Mouse (Mus musculus): ENCODE results near the gene B4gat1. TPM values are rescaled to one million over a fixed set of nuclear protein-coding genes. Genes with fewer than 3 reads are reported as not detected.
"Not testable (repeated sequence)": the region's sequence is repeated elsewhere in the genome, so short reads cannot be mapped to it uniquely, and the experiment has no call there.

B4gat1 gene
- polyA plus RNA-seq, 1 experiment from 2014 or later, result 35.4 TPM

GRCm38 (mm10) chr19:5082596-5082995 lies 44.0 kb downstream of the B4gat1 start:
- no peak overlapping the region for H3K4me3 ChIP-seq (ENCODE audit: low read depth, low read length)
- ATAC-seq (ENCODE audit: low FRiP score), result no peak
- no peak overlapping the region for H3K9ac ChIP-seq (ENCODE audit: low read depth, low read length)
- peaks cover 53% of the 10 kb centered on the region for H3K27me3 ChIP-seq (ENCODE audit: control insufficient read depth, insufficient read depth, low read length)
- H3K9me3 ChIP-seq (ENCODE audit: control insufficient read depth, low read length), result no peaks in the 10 kb centered on the region
- H3K4me2 ChIP-seq (replicated peaks; ENCODE audit: low read depth, low read length), result no peak overlapping the region
- 69% methylated on average over 24 of the region's 24 CpGs for WGBS
- H3K4me1 ChIP-seq (replicated peaks; ENCODE audit: control insufficient read depth, insufficient read depth, low read length), result peaks cover 7% of the 10 kb centered on the region
- no peaks in the 10 kb centered on the region for H3K36me3 ChIP-seq (ENCODE audit: control insufficient read depth, insufficient read depth, low read length)
- no peak for DNase-seq (ENCODE audit: low spot score)
- no peak overlapping the region for H3K27ac ChIP-seq (ENCODE audit: low read depth, low read length)

- Histone ChIP-seq H3K4me2 (replicated peaks; ENCODE audit: low read depth, low read length) (no peak overlapping the region), H3K9ac (ENCODE audit: low read depth, low read length) (no peak overlapping the region), H3K27ac (ENCODE audit: low read depth, low read length) (no peak overlapping the region), H3K27me3 (ENCODE audit: control insufficient read depth, insufficient read depth, low read length) (peaks cover 53% of the 10 kb centered on the region), H3K4me3 (ENCODE audit: low read depth, low read length) (peak overlapping the region; percentile 40), H3K36me3 (ENCODE audit: control insufficient read depth, insufficient read depth, low read length) (no peaks in the 10 kb centered on the region), H3K4me1 (replicated peaks; ENCODE audit: control insufficient read depth, insufficient read depth, low read length) (peaks cover 7% of the 10 kb centered on the region), H3K9me3 (ENCODE audit: control insufficient read depth, low read length) (no peaks in the 10 kb centered on the region)
- ATAC-seq (ENCODE audit: low FRiP score) (no peak), DNase-seq (ENCODE audit: low spot score) (no peak)
- 70% methylated on average over 3 of the region's 3 CpGs for WGBS
Observed at GRCm38 (mm10) chr19:5083961-5084833, 45.6 kb downstream of the B4gat1 start.

GRCm38 (mm10) chr19:5084834-5085144 lies 46.2 kb downstream of the B4gat1 start:
- H3K27ac ChIP-seq (ENCODE audit: low read depth, low read length), result no peak overlapping the region
- no peaks in the 10 kb centered on the region for H3K36me3 ChIP-seq (ENCODE audit: control insufficient read depth, insufficient read depth, low read length)
- no peaks in the 10 kb centered on the region for H3K9me3 ChIP-seq (ENCODE audit: control insufficient read depth, low read length)
- peaks cover 53% of the 10 kb centered on the region for H3K27me3 ChIP-seq (ENCODE audit: control insufficient read depth, insufficient read depth, low read length)
- H3K4me3 ChIP-seq (ENCODE audit: low read depth, low read length), result peak overlapping the region; percentile 40
- no peak overlapping the region; the same call in 1 of the 2 replicates for H3K9ac ChIP-seq (ENCODE audit: low read depth, low read length)
- peak overlapping the region; percentile 83; the same call in 1 of the 2 replicates for H3K4me2 ChIP-seq (replicated peaks; ENCODE audit: low read depth, low read length)
- WGBS, result 2% methylated on average over 15 of the region's 15 CpGs
- ATAC-seq (ENCODE audit: low FRiP score) (no peak), DNase-seq (ENCODE audit: low spot score) (no peak)
- peaks cover 7% of the 10 kb centered on the region for H3K4me1 ChIP-seq (replicated peaks; ENCODE audit: control insufficient read depth, insufficient read depth, low read length)

- peak within 1 kb of the TSS; percentile 83 for H3K4me2 ChIP-seq (replicated peaks; ENCODE audit: low read depth, low read length)
- H3K27me3 ChIP-seq (ENCODE audit: control insufficient read depth, insufficient read depth, low read length), result peaks cover 53% of the 10 kb centered on the region
- H3K4me1 ChIP-seq (replicated peaks; ENCODE audit: control insufficient read depth, insufficient read depth, low read length), result peaks cover 7% of the 10 kb centered on the region
- H3K4me3 ChIP-seq (ENCODE audit: low read depth, low read length), result peak within 1 kb of the TSS; percentile 40
- no peak for ATAC-seq (ENCODE audit: low FRiP score)
- WGBS, result 1% methylated on average over 54 of the region's 69 CpGs
- peak within 1 kb of the TSS; percentile 40 for H3K9ac ChIP-seq (ENCODE audit: low read depth, low read length)
- DNase-seq (ENCODE audit: low spot score), result peak; percentile 32
- no peaks in the 10 kb centered on the region for H3K36me3 ChIP-seq (ENCODE audit: control insufficient read depth, insufficient read depth, low read length)
- H3K9me3 ChIP-seq (ENCODE audit: control insufficient read depth, low read length), result no peaks in the 10 kb centered on the region
- no peak within 1 kb of the TSS for H3K27ac ChIP-seq (ENCODE audit: low read depth, low read length)
Observed at GRCm38 (mm10) chr19:5085145-5085863, 46.7 kb downstream of the B4gat1 start, which contains the start of gene Tmem151a. TSS of gene Tmem151a (minus strand) at chr19:5085531.

- H3K27me3 ChIP-seq (ENCODE audit: control insufficient read depth, insufficient read depth, low read length), result peaks cover 49% of the 10 kb centered on the region
- not testable (repeated sequence) for DNase-seq (ENCODE audit: low spot score)
Observed at GRCm38 (mm10) chr19:5086533-5086932, 47.9 kb downstream of the B4gat1 start.

GRCm38 (mm10) chr19:5087884-5088728 lies 49.5 kb downstream of the B4gat1 start, which contains the start of gene Yif1a:
TSS of gene Yif1a (plus strand) at chr19:5088538.
- H3K9ac ChIP-seq (ENCODE audit: low read depth, low read length), result peak within 1 kb of the TSS; percentile 69
- no peaks in the 10 kb centered on the region for H3K36me3 ChIP-seq (ENCODE audit: control insufficient read depth, insufficient read depth, low read length)
- H3K4me2 ChIP-seq (replicated peaks; ENCODE audit: low read depth, low read length), result peak within 1 kb of the TSS; percentile 66
- DNase-seq (ENCODE audit: low spot score) (peak; percentile 94), ATAC-seq (ENCODE audit: low FRiP score) (peak; percentile 95)
- H3K27me3 ChIP-seq (ENCODE audit: control insufficient read depth, insufficient read depth, low read length), result peaks cover 33% of the 10 kb centered on the region
- H3K9me3 ChIP-seq (ENCODE audit: control insufficient read depth, low read length), result no peaks in the 10 kb centered on the region
- peaks cover 7% of the 10 kb centered on the region for H3K4me1 ChIP-seq (replicated peaks; ENCODE audit: control insufficient read depth, insufficient read depth, low read length)
- H3K27ac ChIP-seq (ENCODE audit: low read depth, low read length), result peak within 1 kb of the TSS; percentile 66
- peak within 1 kb of the TSS; percentile 90 for H3K4me3 ChIP-seq (ENCODE audit: low read depth, low read length)
- WGBS, result under 1% methylated on average over 58 of the region's 58 CpGs

More at GRCm38 (mm10) chr19:5086533-5086932, 47.9 kb downstream of the B4gat1 start:
- not testable (repeated sequence) for H3K4me1 ChIP-seq (replicated peaks; ENCODE audit: control insufficient read depth, insufficient read depth, low read length); H3K9ac ChIP-seq (ENCODE audit: low read depth, low read length); H3K4me3 ChIP-seq (ENCODE audit: low read depth, low read length); H3K4me2 ChIP-seq (replicated peaks; ENCODE audit: low read depth, low read length); H3K27ac ChIP-seq (ENCODE audit: low read depth, low read length); ATAC-seq (ENCODE audit: low FRiP score); H3K36me3 ChIP-seq (ENCODE audit: control insufficient read depth, insufficient read depth, low read length); H3K9me3 ChIP-seq (ENCODE audit: control insufficient read depth, low read length)
- 58% methylated on average over 4 of the region's 4 CpGs for WGBS

GRCm38 (mm10) chr19:5089324-5089723 lies 50.7 kb downstream of the B4gat1 start:
- Histone ChIP-seq H3K4me3 (ENCODE audit: low read depth, low read length) (peak overlapping the region; percentile 90), H3K27me3 (ENCODE audit: control insufficient read depth, insufficient read depth, low read length) (peaks cover 22% of the 10 kb centered on the region), H3K9ac (ENCODE audit: low read depth, low read length) (no peak overlapping the region), H3K36me3 (ENCODE audit: control insufficient read depth, insufficient read depth, low read length) (no peaks in the 10 kb centered on the region), H3K4me1 (replicated peaks; ENCODE audit: control insufficient read depth, insufficient read depth, low read length) (peaks cover 10% of the 10 kb centered on the region), H3K27ac (ENCODE audit: low read depth, low read length) (no peak overlapping the region), H3K4me2 (replicated peaks; ENCODE audit: low read depth, low read length) (peak overlapping the region; percentile 66), H3K9me3 (ENCODE audit: control insufficient read depth, low read length) (no peaks in the 10 kb centered on the region)
- WGBS, result 87% methylated on average over 4 of the region's 4 CpGs
- ATAC-seq (ENCODE audit: low FRiP score) (no peak), DNase-seq (ENCODE audit: low spot score) (no peak)
